Mouse (Mus musculus) MEL (cell line): ENCODE measurements around the gene Igf1r. TPM values are rescaled to one million over a fixed set of nuclear protein-coding genes. Genes with fewer than 3 reads are reported as not detected.

Source experiments
- DNase-seq: peaks from one replicate; pipeline ENCODE4 v3.0.0; 2011; ENCODE audit warnings: low read depth, low spot score
- H3K27ac ChIP-seq: 2 replicates; pipeline ENCODE4 v1.5.1; 2012; ENCODE audit warnings: low read depth, mild to moderate bottlenecking, control low read depth, low read length, moderate library complexity; ENCODE audit not compliant: control insufficient read depth
- H3K27me3 ChIP-seq, 2 experiments: fragments of 150-350 bp in 1 of 2; sonication (generic) in 1 of 2; 2 replicates each; pipeline ENCODE4 v1.6.1; 2012; ENCODE audit warnings: low read length in 2 of 2, mild to moderate bottlenecking in 2 of 2, improper control_type of control experiment in 1 of 2, moderate library complexity in 1 of 2; ENCODE audit not compliant: insufficient read depth in 2 of 2, control insufficient read depth in 1 of 2
- H3K36me3 ChIP-seq, 2 experiments: 2 replicates each; pipeline ENCODE4 v1.6.1; 2012 to 2014; ENCODE audit warnings: low read length in 2 of 2, improper control_type of control experiment in 1 of 2, inconsistent platforms in 1 of 2, mild to moderate bottlenecking in 1 of 2; ENCODE audit not compliant: insufficient read depth in 2 of 2, control insufficient read depth in 1 of 2
- H3K4me1 ChIP-seq, 2 experiments: fragments of 150-350 bp in 1 of 2; sonication (generic) in 1 of 2; 2 replicates each; pipeline ENCODE4 v1.6.1; 2012; ENCODE audit warnings: low read length in 2 of 2, improper control_type of control experiment in 1 of 2, mild to moderate bottlenecking in 1 of 2; ENCODE audit not compliant: insufficient read depth in 2 of 2, control insufficient read depth in 1 of 2
- H3K4me3 ChIP-seq, 2 experiments: fragments of 150-350 bp in 1 of 2; sonication (generic) in 1 of 2; 2 replicates each; pipeline ENCODE4 v1.5.1; 2012; ENCODE audit warnings: low read depth in 2 of 2, low read length in 2 of 2, mild to moderate bottlenecking in 2 of 2, moderate library complexity in 2 of 2, control low read depth in 1 of 2, improper control_type of control experiment in 1 of 2; ENCODE audit not compliant: control insufficient read depth in 1 of 2, insufficient read depth in 1 of 2
- H3K79me2 ChIP-seq: 2 replicates; pipeline ENCODE4 v1.6.1; 2012; ENCODE audit warnings: mild to moderate bottlenecking, low read length, moderate library complexity; ENCODE audit not compliant: control insufficient read depth, poor library complexity, insufficient read depth
- H3K9ac ChIP-seq: 2 replicates; pipeline ENCODE4 v1.6.1; 2012; ENCODE audit warnings: low read depth, mild to moderate bottlenecking, control low read depth, low read length, moderate library complexity; ENCODE audit not compliant: control insufficient read depth, poor library complexity, severe bottlenecking
- H3K9me3 ChIP-seq: fragments of 150-350 bp; sonication (generic); replicated peaks from 2 replicates; pipeline ENCODE4 v1.6.1; 2012; ENCODE audit warnings: mild to moderate bottlenecking, low read length, improper control_type of control experiment, moderate library complexity; ENCODE audit not compliant: insufficient read depth
- BHLHE40 ChIP-seq: IDR thresholded peaks from 2 replicates; pipeline ENCODE4 v1.6.1; 2012; ENCODE audit warnings: low read depth, mild to moderate bottlenecking, inconsistent platforms, low read length, improper control_type of control experiment, borderline replicate concordance
- CHD1 ChIP-seq: IDR thresholded peaks from 2 replicates; pipeline ENCODE4 v1.6.1; 2012; ENCODE audit warnings: low read depth, mild to moderate bottlenecking, inconsistent platforms, low read length, improper control_type of control experiment
- CHD2 ChIP-seq: IDR thresholded peaks from 2 replicates; pipeline ENCODE4 v1.6.1; 2011; ENCODE audit warnings: low read length, improper control_type of control experiment
- E2F4 ChIP-seq: IDR thresholded peaks from 2 replicates; pipeline ENCODE4 v1.6.1; 2011; ENCODE audit warnings: low read depth, low read length, improper control_type of control experiment, borderline replicate concordance
- ELF1 ChIP-seq: IDR thresholded peaks from 2 replicates; pipeline ENCODE4 v1.6.1; 2014; ENCODE audit warnings: low read depth, mild to moderate bottlenecking, inconsistent platforms, low read length, improper control_type of control experiment, moderate library complexity
- EP300 ChIP-seq, 2 experiments: IDR thresholded peaks; 2 replicates each; pipeline ENCODE4 v1.6.1; 2011; ENCODE audit warnings: improper control_type of control experiment in 2 of 2, low read length in 2 of 2, low read depth in 1 of 2, mild to moderate bottlenecking in 1 of 2
- ETS1 ChIP-seq: IDR thresholded peaks from 2 replicates; pipeline ENCODE4 v1.6.1; 2012; ENCODE audit warnings: low read depth, mild to moderate bottlenecking, inconsistent platforms, low read length, improper control_type of control experiment, moderate library complexity
- GABPA ChIP-seq: IDR thresholded peaks from 2 replicates; pipeline ENCODE4 v1.6.1; 2012; ENCODE audit warnings: low read depth, mild to moderate bottlenecking, inconsistent platforms, low read length, improper control_type of control experiment, moderate library complexity
- GATA1 ChIP-seq: IDR thresholded peaks from 2 replicates; pipeline ENCODE4 v1.6.1; 2011; ENCODE audit warnings: low read depth, low read length, improper control_type of control experiment
- HCFC1 ChIP-seq: IDR thresholded peaks from 2 replicates; pipeline ENCODE4 v1.6.1; 2012; ENCODE audit warnings: low read depth, mild to moderate bottlenecking, inconsistent platforms, low read length, improper control_type of control experiment, moderate library complexity
- JUND ChIP-seq: IDR thresholded peaks from 2 replicates; pipeline ENCODE4 v1.6.1; 2011; ENCODE audit warnings: low read depth, mild to moderate bottlenecking, improper control_type of control experiment, low read length
- MAFK ChIP-seq: IDR thresholded peaks from 2 replicates; pipeline ENCODE4 v1.6.1; 2011; ENCODE audit warnings: low read depth, mild to moderate bottlenecking, low read length, improper control_type of control experiment, borderline replicate concordance
- MAX ChIP-seq: IDR thresholded peaks from 2 replicates; pipeline ENCODE4 v1.6.1; 2011; ENCODE audit warnings: low read length, improper control_type of control experiment
- MAZ ChIP-seq: IDR thresholded peaks from 2 replicates; pipeline ENCODE4 v1.6.1; 2012; ENCODE audit warnings: low read depth, mild to moderate bottlenecking, inconsistent platforms, low read length, improper control_type of control experiment
- MEF2A ChIP-seq: IDR thresholded peaks from 2 replicates; pipeline ENCODE4 v1.6.1; 2014; ENCODE audit warnings: low read depth, mild to moderate bottlenecking, inconsistent platforms, low read length, improper control_type of control experiment; ENCODE audit not compliant: poor library complexity, insufficient replicate concordance, severe bottlenecking; ENCODE audit errors: extremely low read depth
- MXI1 ChIP-seq: IDR thresholded peaks from 2 replicates; pipeline ENCODE4 v1.6.1; 2011; ENCODE audit warnings: mild to moderate bottlenecking, low read depth, low read length, improper control_type of control experiment
- MYB ChIP-seq: IDR thresholded peaks from 2 replicates; pipeline ENCODE4 v1.6.1; 2011; ENCODE audit warnings: mild to moderate bottlenecking, low read depth, low read length, improper control_type of control experiment
- MYC ChIP-seq: IDR thresholded peaks from 2 replicates; pipeline ENCODE4 v1.6.1; 2011; ENCODE audit warnings: low read depth, mild to moderate bottlenecking, low read length, improper control_type of control experiment, moderate library complexity
- NELFE ChIP-seq: IDR thresholded peaks from 2 replicates; pipeline ENCODE4 v1.6.1; 2011; ENCODE audit warnings: low read depth, low read length, improper control_type of control experiment
- NRF1 ChIP-seq: IDR thresholded peaks from 2 replicates; pipeline ENCODE4 v1.6.1; 2014; ENCODE audit warnings: low read depth, mild to moderate bottlenecking, inconsistent platforms, low read length, improper control_type of control experiment, moderate library complexity; ENCODE audit not compliant: poor library complexity, insufficient read depth, severe bottlenecking
- POLR2AphosphoS2 ChIP-seq: IDR thresholded peaks from 2 replicates; pipeline ENCODE4 v1.6.1; 2011; ENCODE audit warnings: low read length, improper control_type of control experiment
- POLR2AphosphoS5 ChIP-seq: IDR thresholded peaks from 2 replicates; pipeline ENCODE4 v1.6.1; 2012; ENCODE audit warnings: low read depth, borderline replicate concordance, mild to moderate bottlenecking, inconsistent platforms, low read length, moderate library complexity, mixed read lengths
- RAD21 ChIP-seq: IDR thresholded peaks from 2 replicates; pipeline ENCODE4 v1.6.1; 2011; ENCODE audit warnings: mild to moderate bottlenecking, low read depth, low read length, improper control_type of control experiment
- RCOR1 ChIP-seq: IDR thresholded peaks from 2 replicates; pipeline ENCODE4 v1.6.1; 2012; ENCODE audit warnings: low read depth, mild to moderate bottlenecking, inconsistent platforms, low read length, improper control_type of control experiment
- SIN3A ChIP-seq: IDR thresholded peaks from 2 replicates; pipeline ENCODE4 v1.6.1; 2012; ENCODE audit warnings: low read length, improper control_type of control experiment, inconsistent platforms
- SMC3 ChIP-seq: IDR thresholded peaks from 2 replicates; pipeline ENCODE4 v1.6.1; 2011; ENCODE audit warnings: low read depth, low read length, improper control_type of control experiment
- TAL1 ChIP-seq: IDR thresholded peaks from 2 replicates; pipeline ENCODE4 v1.6.1; 2012; ENCODE audit warnings: mild to moderate bottlenecking, inconsistent platforms, low read length, moderate library complexity, mixed read lengths
- TBP ChIP-seq: IDR thresholded peaks from 2 replicates; pipeline ENCODE4 v1.8.0; 2011; ENCODE audit warnings: low read depth, low read length, improper control_type of control experiment
- TCF12 ChIP-seq: IDR thresholded peaks from 2 replicates; pipeline ENCODE4 v1.6.1; 2014; ENCODE audit warnings: low read depth, mild to moderate bottlenecking, inconsistent platforms, low read length, improper control_type of control experiment, moderate library complexity
- USF1 ChIP-seq: IDR thresholded peaks from 2 replicates; pipeline ENCODE4 v1.6.1; 2014; ENCODE audit warnings: low read depth, mild to moderate bottlenecking, inconsistent platforms, low read length, improper control_type of control experiment, moderate library complexity
- USF2 ChIP-seq, 2 experiments: IDR thresholded peaks; 2 replicates each; pipeline ENCODE4 v1.6.1; 2011 to 2012; ENCODE audit warnings: improper control_type of control experiment in 2 of 2, low read length in 2 of 2, borderline replicate concordance in 1 of 2, inconsistent platforms in 1 of 2, low read depth in 1 of 2, mild to moderate bottlenecking in 1 of 2; ENCODE audit not compliant: insufficient read depth in 1 of 2
- ZC3H11A ChIP-seq: IDR thresholded peaks from 2 replicates; pipeline ENCODE4 v1.6.1; 2012; ENCODE audit warnings: low read depth, mild to moderate bottlenecking, inconsistent platforms, low read length, improper control_type of control experiment
- ZKSCAN1 ChIP-seq: IDR thresholded peaks from 2 replicates; pipeline ENCODE4 v1.6.1; 2012; ENCODE audit warnings: low read depth, mild to moderate bottlenecking, inconsistent platforms, low read length, improper control_type of control experiment, moderate library complexity
- ZMIZ1 ChIP-seq: IDR thresholded peaks from 2 replicates; pipeline ENCODE4 v1.6.1; 2012; ENCODE audit warnings: low read depth, mild to moderate bottlenecking, inconsistent platforms, low read length, improper control_type of control experiment, moderate library complexity
- ZNF384 ChIP-seq: IDR thresholded peaks from 2 replicates; pipeline ENCODE4 v1.6.1; 2012; ENCODE audit warnings: low read depth, mild to moderate bottlenecking, inconsistent platforms, low read length, improper control_type of control experiment
- polyA plus RNA-seq, 2 experiments: library from polyadenylated mRNA; stranded (reverse) in 1 of 2; unstranded in 1 of 2; fragments of >175 nt in 1 of 2; fragments of >200 nt in 1 of 2; gene quantifications; 2 replicates each; pipeline versions ENCODE4 v1.2.1 to v1.2.4; 2012; ENCODE audit warnings: low replicate concordance in 2 of 2, low read depth in 1 of 2; ENCODE audit not compliant: insufficient read length in 2 of 2, insufficient read depth in 1 of 2, missing spikeins in 1 of 2
- total RNA-seq: library from RNA; depleted of rRNA; stranded (reverse); fragments of 300-350 nt; gene quantifications from 2 replicates; pipeline ENCODE4 v1.2.3, GENCODE M21; 2012

Gene Igf1r
- total and polyA plus RNA-seq, 3 experiments = 11.8 to 11.9 TPM; not detected in 1

- Histone ChIP-seq H3K4me1 (peaks cover 4 to 10% of the 10 kb centered on the region in 2 experiments), H3K79me2 (peaks cover 2% of the 10 kb centered on the region; the same call in 1 of the 2 replicates), H3K9me3 (no peaks in the 10 kb centered on the region), H3K27me3 (no peaks in the 10 kb centered on the region), H3K9ac (peak overlapping the region; percentile 45), H3K27ac (peak overlapping the region; percentile 65), H3K36me3 (peaks cover 0 to 8% of the 10 kb centered on the region in 2 experiments; a peak in 2 of 4 replicates), H3K4me3 (peak overlapping the region; percentile 36 to 55)
- peak; percentile 90 for DNase-seq
- TF ChIP-seq USF1 (peak; percentile 79), MYC (0 out of 2 replicates have a peak, but pooled peaks have one; percentile 29), TAL1 (no peak), NRF1 (no peak), MEF2A (no peak), MXI1 (peak; percentile 56), ZC3H11A (no peak), BHLHE40 (peak; percentile 53; the same call in 1 of the 2 replicates), TBP (peak; percentile 26; the same call in 1 of the 2 replicates), USF2 (IDR thresholded peaks at IDR 0.05; ENCODE audit: borderline replicate concordance in 1 of 2, insufficient read depth in 1 of 2, low read depth in 1 of 2, low read length in 2 of 2) (peak; percentile 2 to 23; a peak in 1 of 4 replicates), SMC3 (no peak), HCFC1 (no peak), RAD21 (no peak; the same call in 1 of the 2 replicates), GATA1 (no peak), E2F4 (no peak), POLR2AphosphoS5 (no peak), JUND (no peak), CHD1 (no peak), GABPA (no peak), ZNF384 (no peak), RCOR1 (no peak), POLR2AphosphoS2 (no peak), SIN3A (peak; percentile 37; the same call in 1 of the 2 replicates), EP300 (IDR thresholded peaks at IDR 0.05; ENCODE audit: low read depth in 1 of 2, low read length in 2 of 2) (0 out of 4 replicates have a peak, but pooled peaks of 1 of the 2 experiments have one; percentile 16), TCF12 (0 out of 2 replicates have a peak, but pooled peaks have one; percentile 8), MAZ (no peak), MYB (no peak), ELF1 (peak; percentile 55; the same call in 1 of the 2 replicates), CHD2 (no peak), ZKSCAN1 (no peak), MAX (peak; percentile 22; the same call in 1 of the 2 replicates), ZMIZ1 (no peak), MAFK (0 out of 2 replicates have a peak, but pooled peaks have one; percentile 9), ETS1 (no peak; the same call in 1 of the 2 replicates), NELFE (no peak)
Observed at GRCm38 (mm10) chr7:68102456-68103177, 150.0 kb downstream of the Igf1r start.
